Mouse (Mus musculus): ENCODE data around the gene Asic2. TPM values are rescaled to one million over a fixed set of nuclear protein-coding genes. Genes with fewer than 3 reads are reported as not detected.

Asic2 gene
- polyA plus RNA-seq, 1 experiment: 2.3 TPM

GRCm38 (mm10) chr11:81738995-81739394, 229.3 kb downstream of the Asic2 start:
- no peak for DNase-seq (ENCODE audit: low read depth)

- DNase-seq (ENCODE audit: low read depth): no peak
Measured at GRCm38 (mm10) chr11:81737777-81738176, 230.5 kb downstream of the Asic2 start.

- DNase-seq (ENCODE audit: low read depth): no peak
Measured at GRCm38 (mm10) chr11:81722071-81722470, 246.2 kb downstream of the Asic2 start.

DNA sequence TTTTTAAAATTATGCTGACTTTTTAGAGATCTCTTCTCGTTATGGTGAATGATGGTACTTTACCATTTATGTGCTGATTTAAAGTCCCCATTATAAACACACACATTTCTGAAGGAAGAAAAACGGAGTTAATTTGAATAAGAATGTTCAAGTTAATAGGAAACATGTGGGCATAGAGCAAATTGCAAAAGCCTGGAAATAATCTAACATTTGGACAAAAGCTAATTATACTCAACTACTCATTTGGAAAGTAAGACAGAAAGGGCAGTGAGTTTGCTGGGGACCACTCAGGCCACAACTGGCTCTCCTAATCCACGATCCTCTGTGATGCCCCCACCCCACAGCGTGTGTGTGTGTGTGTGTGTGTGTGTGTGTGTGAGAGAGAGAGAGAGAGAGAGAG, 253.5 kb downstream of the Asic2 start:
- no peak for DNase-seq (ENCODE audit: low read depth)

GRCm38 (mm10) chr11:81706996-81707395, 261.3 kb downstream of the Asic2 start:
- DNase-seq (ENCODE audit: low read depth): no peak

DNA sequence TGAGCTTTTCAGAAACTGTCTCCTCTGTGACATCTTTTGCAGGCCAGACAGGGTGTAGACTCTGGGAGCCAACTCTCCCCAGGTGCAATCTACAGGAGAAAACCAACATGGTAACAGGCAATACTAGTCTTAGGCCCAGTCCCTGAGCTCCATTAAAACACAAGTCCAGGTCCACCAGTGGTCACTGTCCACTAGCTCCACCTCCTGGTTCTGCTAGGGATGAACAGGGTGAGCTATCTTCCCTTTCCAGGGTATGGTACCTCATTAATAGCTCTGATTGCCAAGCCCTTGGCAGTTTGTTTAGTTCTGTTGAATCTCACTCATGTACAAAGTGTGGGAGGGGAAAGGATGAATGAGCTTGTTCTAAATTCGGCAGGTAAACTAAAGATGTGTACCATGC, 270.2 kb downstream of the Asic2 start:
- DNase-seq (ENCODE audit: low read depth): no peak

DNA sequence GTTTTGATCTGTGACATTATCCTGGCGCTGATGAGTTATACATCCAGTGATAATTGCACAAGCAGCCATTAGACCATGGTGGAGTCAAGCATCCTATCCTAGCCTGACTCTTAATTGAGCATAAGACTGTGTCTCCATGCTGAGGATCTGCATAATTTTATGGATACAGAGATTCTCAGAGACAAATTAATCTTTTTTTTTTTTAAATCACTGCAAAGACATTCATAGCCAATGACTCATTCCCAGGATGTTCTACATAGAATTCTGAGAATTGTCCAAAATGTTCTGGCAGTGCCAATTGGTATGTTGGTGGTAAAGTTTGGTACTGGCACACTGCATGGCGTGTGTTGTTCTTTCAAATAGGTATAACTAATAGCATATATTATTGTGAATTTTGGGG, 272.8 kb downstream of the Asic2 start:
- no peak for DNase-seq (ENCODE audit: low read depth)

GRCm38 (mm10) chr11:81680511-81680910, 287.7 kb downstream of the Asic2 start:
- no peak for DNase-seq (ENCODE audit: low read depth)

GRCm38 (mm10) chr11:81671724-81672123, 296.5 kb downstream of the Asic2 start:
- no peak for DNase-seq (ENCODE audit: low read depth)

DNA sequence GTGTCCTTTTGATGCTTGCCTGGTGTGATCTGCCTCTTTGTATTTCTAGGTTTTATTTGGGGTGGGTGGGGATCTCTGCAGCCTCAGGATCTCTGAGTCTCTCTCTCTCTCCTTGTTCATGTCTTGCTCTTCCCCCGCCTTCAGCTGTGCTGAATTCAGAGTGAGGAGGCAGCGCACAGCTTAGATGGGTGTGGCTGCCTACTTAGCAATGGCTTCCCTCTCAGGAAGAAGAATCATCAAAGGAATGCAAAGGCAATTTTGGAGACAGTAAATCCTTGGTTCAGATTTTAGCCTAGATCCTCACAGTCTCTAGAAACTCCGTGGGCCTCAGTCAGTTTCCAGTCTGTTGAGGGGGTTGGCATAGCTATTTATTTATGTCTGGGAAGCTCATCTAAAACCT, 297.8 kb downstream of the Asic2 start:
- DNase-seq (ENCODE audit: low read depth): no peak

GRCm38 (mm10) chr11:81658850-81659249, 309.4 kb downstream of the Asic2 start:
- DNase-seq (ENCODE audit: low read depth): no peak

DNA sequence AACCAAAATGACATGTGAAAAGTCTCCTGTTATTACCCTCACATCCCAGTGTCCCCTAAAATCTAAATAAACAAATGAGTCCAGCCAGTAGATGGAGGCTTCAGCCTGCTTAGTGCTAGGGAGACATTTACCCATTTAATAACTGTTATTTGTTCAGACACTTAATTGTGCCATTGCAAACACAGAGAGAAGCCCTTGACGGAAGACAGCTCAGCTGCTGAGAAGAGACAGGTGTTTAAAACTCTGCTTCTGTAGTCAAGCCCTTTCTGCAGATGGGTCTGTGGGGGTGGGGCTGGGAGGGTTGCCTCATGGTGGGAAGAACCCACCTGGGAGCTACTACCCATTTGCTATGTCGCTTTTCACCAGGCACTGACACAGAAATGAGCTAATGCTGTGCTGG, 311.1 kb downstream of the Asic2 start:
- no peak for DNase-seq (ENCODE audit: low read depth)

GRCm38 (mm10) chr11:81647828-81648227, 320.4 kb downstream of the Asic2 start:
- no peak for DNase-seq (ENCODE audit: low read depth)

DNA sequence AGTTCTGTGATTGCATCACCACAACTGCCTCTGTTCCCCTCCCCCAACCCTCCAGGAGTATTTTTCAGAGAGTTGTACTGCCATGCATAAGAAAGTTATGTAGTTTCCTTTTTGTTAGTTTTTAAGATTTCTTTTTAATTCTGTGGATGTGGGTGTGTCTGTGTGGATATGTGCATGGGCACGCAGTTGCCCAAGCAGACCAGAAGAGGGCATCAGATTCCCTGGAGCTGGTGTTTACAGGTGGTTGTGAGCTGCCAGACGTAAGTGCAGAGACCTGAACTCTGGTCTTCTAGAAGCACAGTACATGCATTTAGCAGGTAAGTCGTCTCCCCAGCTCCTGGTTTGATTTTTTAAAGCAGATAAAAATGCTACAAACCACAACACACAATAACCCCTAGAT, 322.7 kb downstream of the Asic2 start:
- DNase-seq (ENCODE audit: low read depth): no peak

DNA sequence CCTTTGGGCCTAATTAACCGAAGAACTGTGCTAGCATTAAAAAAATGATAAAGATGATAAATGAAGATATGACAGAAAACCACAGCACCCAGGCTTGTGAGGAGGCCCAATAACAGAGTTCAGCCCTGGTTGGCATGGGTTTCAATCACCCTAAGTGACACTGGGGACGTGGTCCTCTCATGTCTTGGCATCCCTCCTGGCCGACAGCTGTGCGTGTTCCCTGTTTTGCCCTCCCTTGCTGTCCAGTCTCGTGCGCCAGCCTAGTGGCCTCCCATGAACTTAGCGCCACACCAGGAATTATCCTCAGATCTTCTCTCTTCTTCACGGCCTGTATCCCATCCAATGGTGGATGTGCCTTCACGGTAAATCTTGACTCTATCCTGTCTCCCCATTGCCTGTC, 331.9 kb downstream of the Asic2 start:
- DNase-seq (ENCODE audit: low read depth): no peak

DNA sequence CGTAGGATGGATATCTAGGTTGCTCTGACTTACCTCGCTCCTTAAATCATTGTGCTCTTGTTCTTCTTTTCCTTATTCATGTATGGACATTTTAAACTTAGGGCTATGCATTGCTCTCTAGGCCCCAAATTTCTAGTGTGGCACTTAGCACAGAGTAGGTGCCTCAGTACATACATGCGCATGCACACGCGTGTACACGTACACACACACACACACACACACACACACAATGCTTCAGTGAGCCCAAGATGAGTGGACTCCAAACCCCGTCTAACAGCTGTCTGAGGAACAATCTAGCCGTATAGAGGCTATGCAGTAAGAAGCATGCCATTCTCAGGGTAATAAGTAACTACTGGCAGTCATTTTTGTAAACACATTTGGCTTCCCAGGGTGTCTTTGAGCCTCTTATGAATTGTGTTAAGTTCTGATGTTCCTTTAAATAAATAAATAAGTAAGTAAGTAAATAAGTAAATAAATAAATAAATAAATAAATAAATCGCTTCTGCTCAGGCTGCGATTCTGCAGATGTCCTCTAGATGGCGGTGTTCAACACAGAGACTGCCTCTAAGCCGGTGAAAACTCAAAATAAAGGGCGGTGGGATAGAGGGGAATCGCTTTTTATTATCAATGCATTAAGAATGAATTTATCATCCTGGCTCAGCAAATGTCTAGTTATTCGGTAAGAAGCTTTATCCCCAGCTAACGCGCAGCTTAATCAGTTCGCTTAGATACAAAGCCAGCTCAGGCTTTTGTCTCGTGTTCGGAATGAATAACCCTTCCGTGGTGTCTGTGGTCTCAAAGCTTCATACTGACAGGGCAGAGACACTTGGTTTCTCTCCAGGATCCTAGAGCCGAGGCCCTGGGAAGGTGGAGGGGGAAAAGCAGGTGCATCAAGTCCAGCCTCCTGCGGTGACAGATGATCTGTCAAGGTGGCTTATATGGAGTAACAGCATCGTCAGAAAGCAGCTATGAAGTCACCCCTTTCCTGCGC, 333.6 kb downstream of the Asic2 start:
- no peak for DNase-seq (ENCODE audit: low read depth)

GRCm38 (mm10) chr11:81625199-81625598, 343.1 kb downstream of the Asic2 start:
- DNase-seq (ENCODE audit: low read depth): no peak

DNA sequence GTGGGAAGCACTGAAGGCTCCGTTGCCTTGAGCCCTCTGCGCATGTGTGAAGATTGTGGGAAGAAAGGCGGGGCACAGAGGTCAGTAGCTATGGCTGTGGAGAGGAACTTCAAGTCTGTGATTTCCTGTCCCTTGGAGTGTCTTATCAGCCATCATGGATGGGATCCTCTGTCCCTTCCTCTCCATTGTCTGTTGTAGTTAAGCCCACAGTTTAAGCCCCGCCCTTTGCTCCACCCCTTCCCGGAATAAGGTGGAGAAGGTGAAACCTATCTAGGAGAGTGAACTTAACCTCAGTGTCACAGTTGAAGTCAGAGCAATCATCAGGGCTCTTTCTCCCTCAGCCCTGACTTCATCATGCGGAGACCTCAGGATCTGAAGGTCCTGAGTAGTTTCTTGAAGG, 347.7 kb downstream of the Asic2 start:
- no peak for DNase-seq (ENCODE audit: low read depth)

GRCm38 (mm10) chr11:81616437-81616836, 351.8 kb downstream of the Asic2 start:
- no peak for DNase-seq (ENCODE audit: low read depth)

DNA sequence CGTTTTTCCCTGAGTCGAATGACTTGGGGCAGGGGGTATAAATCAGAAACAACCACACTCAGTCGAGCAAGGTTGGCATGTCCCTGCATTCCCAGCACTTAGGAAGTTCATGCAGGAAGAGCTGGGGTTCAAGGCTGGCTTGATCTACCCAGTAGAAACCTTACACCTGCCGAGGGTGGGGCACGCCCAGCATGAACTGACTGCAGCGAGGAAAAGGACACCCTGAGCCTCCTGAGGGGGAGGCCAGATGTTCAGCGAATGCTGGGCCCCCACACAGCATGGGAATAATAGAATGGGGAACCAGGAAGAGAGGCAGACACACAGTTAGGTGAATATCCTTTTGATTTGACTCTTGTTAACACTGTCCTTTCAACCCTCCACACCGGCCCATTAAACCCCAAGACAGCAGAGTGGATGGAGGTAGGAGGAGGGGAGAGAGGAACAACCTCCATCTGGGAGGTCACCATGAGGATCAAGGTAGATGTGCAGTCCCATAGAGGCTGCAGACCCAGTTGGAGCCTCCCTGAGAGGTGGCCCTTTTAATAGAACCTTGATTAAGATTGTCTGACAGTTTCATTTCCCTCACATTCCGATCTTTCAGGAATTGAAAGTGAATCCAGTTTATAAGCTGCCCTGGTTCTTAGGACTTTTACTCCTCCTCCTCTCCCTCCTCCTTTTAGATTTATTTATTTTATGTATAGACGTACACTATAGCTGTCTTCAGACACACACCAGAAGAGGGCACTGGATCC, 354.2 kb downstream of the Asic2 start:
- no peak for DNase-seq (ENCODE audit: low read depth)

DNA sequence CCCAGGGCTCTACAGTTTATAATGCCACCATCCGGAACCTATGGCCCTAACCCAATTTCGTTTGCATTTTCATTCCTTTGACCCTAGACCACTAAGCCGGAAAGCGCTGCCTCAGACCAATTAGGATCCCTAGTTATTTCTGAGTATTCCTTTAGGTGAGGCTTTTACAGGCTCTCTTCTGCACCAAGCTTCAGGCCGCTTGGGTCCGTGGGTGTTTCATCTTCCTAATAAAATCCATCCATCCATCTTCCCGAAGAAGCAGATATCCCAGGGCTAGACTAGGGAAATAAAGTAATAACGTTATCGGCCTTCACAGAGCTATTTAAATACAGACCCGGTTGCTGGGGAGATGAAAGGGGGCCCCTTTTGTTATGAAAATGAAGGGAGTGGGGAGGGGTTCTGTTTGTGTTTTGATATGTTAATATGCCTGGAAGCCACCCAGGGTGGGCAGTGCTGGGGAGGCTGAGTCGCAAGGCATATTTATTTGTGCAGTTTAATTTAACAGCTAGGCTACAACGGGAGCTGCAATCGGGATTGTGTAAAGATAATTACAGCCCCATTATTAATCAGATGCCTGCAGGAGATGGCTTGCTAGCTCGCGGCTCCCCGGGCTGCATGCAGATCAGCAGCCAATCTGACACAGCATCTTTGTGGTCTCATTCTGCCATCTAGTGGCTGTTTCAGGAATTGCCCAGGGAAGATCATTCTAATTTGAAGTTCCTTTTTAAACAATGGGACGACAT, 355.3 kb downstream of the Asic2 start:
- no peak for DNase-seq (ENCODE audit: low read depth)
